Mouse (Mus musculus): ENCODE data around the gene Fam78b.

Gene Fam78b

DNA sequence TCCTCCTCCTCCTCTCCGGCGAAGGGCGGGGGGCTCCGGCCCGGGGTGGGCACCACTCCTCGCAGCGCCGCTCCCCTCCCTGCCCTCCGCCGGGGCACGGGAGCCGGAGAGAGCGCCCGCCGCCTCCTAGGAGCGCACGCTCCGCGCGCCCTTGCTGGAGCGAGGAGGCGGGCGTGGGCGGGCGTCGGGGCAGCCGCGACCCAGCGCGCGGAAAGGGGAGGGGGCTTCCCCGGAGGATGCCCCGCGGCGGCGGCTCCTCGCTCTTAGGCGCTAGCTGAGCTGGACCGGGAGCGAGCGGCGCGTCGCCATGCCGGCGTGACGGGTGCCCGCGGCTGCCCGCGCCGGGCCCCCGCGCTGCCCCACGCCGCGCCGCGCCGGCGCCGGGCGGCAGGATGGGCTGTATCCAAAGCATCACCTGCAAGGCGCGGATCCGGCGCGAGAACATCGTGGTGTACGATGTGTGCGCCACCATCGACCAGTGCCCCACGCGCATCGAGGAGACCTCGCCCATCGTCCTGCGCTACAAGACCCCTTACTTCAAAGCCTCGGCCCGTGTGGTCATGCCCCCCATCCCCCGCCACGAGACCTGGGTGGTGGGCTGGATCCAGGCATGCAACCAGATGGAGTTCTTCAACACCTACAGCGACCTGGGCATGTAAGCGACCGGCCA, at the start of gene Fam78b:
Fam78b (plus strand) TSS at position 244 of the 670 bp plus-strand sequence.
- no peak for DNase-seq (ENCODE audit: low spot score)

DNA sequence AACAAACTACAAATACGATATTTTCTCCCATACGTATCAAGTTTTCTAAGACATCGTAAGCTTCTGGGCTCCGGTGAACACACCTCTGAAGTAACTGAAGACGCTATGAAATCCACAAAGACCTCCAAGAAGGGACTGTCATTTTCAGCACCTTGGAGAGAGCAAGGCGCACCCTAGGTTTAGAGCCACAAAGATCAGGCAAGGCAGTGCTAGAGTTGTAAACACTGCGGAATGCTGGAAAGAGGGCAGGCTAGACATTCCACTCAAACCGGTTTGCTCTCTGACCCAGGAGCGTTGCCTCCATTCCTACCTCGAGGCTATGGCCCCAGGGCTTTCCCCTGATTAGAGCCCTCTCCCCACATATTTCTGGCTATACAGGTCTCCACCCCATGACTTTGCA, 36.7 kb upstream of the Fam78b start:
- DNase-seq (ENCODE audit: low spot score): peak; percentile 32

DNA sequence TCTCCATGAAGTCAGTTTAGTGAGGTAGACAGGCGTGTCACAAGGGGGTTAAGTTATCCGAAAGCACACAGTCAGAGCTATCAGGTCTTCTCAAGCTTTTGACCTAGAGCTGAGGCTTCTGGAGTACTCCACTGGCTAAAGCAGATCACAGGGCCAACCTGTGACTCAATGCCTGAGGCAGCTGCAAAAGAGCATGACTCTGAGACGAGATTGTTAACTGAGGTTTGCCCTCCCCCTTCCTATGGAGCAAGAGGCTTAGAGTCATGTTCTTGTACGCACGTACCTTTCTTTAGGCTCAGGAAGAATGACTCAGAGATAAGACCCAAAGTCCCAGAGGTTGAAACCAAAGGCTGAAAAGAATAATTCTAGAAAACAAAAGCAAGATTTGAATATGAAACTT, 32.9 kb upstream of the Fam78b start:
- no peak for DNase-seq (ENCODE audit: low spot score)

DNA sequence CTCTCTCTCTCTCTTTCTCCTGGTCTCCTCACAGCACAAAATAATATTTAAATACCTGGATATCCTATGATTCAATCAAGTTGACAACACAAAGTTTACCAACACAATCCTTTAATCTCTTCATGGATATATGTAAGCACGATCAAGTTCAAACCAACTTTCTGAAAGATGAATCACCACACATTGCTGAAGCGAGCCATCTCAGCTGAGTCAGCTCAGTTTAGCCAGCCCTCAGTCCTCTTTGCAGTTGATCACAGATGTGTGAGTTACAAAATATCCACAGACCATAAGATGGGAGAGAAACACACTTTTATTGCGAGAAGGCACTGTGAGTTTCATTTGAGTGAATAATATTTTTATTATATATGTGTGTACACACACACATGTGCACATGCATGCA, 27.5 kb upstream of the Fam78b start:
- no peak for DNase-seq (ENCODE audit: low spot score)

DNA sequence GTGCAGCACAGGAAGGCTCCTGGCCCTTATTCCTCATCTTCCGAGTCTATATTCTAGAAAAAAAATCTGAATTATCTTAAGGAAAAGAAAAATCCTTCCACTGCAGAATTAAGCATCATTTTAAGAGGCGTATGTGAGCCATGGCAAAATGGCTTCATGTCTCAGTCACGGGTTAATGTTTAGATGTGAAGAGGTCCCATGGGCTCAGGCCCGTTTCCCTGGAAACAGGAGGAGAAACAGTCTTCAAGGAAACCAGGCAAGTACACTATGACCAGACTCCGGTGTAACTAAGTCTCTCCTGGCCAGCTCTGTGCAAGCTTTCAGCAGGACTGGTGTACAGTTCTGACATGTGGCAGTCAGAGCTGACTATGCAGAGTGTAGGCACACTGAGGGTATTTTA, 22.6 kb upstream of the Fam78b start:
- DNase-seq (ENCODE audit: low spot score): no peak

DNA sequence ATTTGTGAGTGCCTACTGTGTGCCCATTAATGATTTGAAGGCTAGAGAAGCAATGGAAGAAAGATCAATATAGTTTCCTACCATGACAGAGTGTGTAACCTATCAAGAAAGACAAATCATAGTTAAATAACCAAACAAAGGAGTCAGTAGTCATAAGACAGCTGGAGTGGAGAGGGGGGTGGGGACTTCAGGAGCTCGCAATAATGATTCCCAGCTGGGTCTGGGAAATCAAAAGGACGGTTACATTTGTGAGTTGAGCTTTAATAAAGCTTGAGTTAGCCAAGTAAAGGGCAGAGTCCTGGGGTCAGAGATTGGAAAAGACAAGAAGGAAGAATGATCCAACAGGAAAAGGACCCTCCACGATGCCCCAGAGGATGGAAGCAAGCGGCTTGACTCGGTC, 7.0 kb upstream of the Fam78b start:
- DNase-seq (ENCODE audit: low spot score): no peak

DNA sequence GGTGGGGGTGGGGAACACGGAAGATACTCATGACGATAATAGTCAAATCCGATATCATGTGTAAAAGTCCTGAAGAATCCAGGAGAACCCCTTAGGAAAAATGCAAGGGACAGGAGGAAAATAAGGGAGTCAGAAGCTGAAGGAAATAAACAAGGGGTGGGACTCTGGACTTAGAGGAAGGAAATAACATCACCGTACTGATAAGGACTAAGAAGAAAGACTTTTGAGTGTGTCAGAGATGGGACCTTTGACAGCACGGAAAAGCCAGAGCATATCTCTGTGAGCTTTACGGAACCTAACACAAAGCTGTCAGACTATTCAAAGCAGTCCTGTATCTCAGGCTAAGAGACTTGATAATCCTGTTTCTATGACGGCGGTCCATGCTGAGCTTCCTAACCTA, 5.0 kb upstream of the Fam78b start:
- no peak for DNase-seq (ENCODE audit: low spot score)

DNA sequence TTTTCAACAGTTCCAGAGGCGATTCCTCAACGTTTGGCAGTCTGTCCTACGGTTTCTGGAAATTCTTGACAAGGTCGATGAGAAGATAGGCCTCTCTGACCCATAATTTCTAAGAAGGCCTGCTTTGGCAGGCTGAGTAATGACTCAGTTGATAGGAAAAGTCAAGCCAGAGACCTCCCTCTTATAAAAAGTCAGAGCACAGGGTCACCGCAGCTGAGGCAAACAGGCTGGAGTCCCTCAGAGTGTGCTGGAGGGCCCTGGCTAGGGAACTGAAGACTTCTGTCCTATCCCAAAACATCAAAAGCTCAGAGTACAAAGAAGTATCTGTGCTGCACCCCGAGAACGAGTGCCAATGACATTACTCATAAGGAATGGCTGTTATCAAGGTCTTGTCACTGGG, 4.4 kb upstream of the Fam78b start:
- DNase-seq (ENCODE audit: low spot score): no peak

DNA sequence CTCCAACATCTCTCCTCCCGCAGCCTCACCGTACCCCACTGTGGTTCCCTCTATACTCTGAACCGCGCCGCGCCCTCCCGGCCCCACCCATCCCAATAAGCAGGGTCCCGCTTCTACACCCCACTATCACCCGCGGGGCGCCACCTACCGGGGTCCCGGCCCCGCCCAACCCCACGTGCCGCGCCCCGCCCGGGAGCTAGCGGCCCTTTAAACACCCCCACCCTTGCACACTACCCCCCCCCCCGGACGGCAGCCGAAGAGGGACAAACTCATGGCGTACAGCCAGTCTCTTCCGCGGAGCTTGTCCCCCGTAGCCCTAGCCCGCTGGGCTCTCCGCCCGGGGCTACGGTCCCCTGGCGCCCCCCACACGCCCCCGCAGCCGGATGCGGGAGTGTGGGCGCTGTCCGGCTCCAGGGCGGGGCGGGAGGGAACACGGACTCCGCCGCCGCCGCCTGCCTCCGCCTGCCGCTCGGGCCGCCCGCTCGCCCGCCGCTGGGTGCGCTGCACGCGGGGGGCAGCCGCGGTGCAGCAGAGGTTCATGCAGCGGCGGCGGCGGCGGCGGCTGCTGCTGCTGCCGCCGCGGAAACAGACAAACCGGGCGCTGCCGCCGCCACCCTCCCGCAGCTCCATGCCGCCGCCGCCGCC, 566 bp upstream of the Fam78b start:
- DNase-seq (ENCODE audit: low spot score): peak; percentile 73

DNA sequence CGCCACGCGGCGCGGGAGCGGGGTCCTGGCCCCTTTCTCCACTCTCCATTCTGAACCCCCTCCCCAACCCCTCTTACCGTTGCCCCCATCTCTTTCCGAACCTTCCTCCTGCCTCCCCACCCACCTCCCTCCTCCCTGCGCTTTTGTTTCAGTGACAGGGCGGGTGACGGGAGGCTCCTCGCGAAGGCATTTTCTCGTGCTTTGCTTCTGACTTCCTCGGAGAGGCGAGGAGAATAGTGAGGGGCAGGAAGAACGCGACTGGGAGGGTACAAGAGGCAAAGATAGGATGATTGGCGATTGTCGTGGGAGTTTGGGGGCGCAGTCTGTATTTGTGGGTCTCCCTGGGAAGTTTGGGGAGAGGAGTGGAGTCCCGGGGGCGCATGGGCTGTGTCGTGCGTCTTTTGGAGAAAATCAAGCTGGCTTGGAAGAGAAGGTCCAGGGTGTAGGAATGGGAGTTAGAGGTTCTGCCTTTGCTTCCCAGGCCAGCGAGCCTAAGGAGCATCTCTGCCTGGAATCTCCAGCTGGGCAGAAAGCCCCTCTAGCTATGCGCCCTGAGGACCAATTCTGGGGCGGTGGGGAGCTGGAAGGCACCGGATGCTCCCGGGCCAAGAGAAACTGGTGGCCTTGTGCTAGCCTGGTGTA, 748 bp downstream of the Fam78b start:
- DNase-seq (ENCODE audit: low spot score): no peak

DNA sequence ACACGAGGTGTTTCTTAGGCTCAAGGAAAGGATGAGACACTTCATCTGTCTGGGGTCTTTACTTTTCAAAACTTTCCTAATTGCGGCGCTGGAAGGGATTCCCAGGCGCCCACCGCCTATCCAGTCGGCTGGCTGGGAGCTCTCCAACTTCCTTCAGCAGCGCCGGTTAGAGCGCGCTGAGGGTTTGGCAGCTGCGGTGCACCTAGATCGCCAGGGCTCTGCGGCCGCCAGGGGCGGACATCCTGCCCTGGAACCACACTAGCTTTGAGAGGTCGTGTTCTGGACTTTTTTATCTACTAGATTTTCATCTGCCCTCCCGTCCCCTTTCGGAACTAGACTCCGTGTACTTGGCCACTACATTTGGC, 1.3 kb downstream of the Fam78b start:
- peak; percentile 45 for DNase-seq (ENCODE audit: low spot score)

DNA sequence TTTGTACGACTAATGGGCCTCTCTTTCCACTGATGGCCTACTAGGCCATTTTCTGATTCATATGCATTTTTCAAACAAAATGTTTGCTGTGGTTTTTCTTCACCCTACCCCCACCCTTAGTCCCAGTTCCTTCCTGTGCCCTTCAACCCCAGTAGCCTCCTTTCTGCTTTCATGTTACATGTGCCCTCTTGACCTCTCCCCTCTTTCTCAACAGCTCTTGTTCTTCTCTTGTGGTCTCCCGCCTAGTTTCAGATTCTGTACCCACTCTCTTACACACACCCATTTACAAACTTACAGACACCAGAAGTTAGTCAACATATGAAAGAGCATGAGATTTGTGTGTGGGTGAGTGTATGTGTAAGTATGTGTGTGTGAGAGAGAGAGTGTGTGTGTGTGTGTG, 3.4 kb downstream of the Fam78b start:
- DNase-seq (ENCODE audit: low spot score): no peak

DNA sequence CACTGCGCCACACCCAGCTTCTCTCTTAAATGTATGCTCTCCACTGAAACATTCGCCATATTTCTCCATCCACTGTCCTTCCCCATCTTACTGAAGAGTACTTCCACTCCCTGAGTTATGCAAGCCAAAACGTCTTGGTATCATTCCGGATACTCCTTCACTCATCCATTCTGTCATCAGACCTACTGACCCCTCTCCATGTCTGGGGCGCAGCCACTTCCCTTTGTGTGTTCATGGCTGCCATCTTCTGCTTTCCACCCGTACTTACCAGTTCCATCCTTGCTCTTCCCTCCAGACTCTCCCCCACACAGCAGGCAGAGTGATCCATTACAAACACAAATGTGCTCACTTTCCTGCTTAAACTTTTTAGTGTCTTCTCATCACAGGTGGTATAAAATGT, 6.1 kb downstream of the Fam78b start:
- no peak for DNase-seq (ENCODE audit: low spot score)

DNA sequence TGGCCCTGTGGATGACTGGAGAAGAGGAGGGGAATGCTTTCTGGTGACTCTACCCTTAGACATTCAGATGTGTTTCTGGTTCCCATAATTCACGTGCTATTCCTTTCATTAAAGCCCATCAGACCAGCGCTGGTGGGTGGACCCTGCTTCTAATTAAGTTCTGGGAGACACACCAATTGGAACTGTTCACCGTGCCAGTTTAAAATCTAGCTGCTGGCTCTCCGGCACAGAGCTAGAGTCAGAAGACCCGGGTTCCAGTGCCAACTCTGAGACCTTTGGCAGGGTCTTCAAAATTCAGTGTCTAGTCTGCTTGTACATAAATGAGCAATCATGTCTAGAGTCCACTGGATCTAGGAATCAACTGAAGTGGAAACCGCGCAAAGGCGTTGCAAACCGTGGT, 9.0 kb downstream of the Fam78b start:
- DNase-seq (ENCODE audit: low spot score): no peak

DNA sequence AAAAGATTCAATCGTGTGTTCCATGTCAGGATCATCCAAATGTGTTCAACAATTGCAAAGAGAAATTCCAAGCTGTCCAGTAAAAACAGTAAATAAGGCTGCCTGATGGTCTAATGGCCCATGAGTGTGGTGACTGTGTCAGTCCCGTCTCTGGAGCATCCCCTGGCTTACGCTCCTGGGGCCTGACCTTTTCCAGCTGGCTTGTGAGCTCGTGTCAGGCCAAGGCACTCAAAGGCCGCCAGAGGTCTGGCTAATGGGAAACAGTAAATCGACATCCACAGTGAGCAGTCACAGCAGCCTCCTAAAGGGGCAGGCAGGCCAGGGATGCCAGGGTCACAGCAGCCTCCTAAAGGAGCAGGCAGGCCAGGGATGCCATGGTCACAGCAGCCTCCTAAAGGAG, 10.1 kb downstream of the Fam78b start:
- DNase-seq (ENCODE audit: low spot score): no peak

DNA sequence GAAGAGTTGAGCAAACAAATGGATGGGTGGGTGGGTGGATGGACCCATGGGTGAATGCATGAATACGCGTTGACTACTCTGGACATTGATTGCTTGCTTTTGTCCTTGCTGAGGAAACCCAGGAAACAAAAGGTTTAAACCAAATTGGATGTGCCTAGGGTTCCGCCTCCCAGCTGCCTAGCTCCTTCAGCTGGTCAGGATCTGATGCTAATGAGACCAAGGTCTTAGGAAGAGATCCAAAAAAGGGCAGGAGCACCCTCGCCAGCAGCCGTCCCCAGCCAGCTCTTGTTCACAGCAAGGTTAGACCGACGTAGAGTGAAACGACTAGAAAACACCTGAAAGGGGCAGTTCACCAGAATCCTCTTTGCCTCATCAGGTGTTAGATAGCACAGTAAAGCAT, 11.4 kb downstream of the Fam78b start:
- DNase-seq (ENCODE audit: low spot score): no peak

DNA sequence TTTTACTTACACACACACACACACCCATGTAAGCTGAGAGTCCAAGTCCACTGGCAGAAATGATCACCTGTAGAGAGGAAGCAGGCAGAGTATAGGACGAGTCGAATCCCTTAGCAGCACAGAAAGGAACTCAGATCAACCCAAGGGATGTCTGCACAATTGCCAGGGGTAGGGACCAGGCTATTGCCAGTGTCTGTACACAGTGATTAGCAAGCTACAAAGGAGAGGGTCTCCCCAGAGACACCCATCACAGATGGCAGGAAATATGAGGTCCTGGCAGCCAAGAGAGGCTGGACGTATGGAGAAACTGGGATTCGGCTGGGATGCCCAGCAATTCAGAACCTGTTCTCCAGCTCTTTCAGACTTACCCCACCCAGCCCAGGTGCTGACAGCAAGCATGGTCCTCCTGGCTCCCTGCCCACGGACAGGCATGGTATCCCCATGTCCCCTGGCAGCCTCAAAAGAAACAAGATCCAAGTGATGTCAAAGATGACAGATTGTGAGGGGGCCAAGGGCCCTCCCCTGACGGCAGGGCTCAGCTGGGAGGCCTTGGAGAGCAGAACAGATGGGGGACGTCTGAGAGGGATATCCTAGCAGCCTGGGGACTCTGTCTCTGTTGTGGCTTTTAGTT, 12.1 kb downstream of the Fam78b start:
- no peak for DNase-seq (ENCODE audit: low spot score)

DNA sequence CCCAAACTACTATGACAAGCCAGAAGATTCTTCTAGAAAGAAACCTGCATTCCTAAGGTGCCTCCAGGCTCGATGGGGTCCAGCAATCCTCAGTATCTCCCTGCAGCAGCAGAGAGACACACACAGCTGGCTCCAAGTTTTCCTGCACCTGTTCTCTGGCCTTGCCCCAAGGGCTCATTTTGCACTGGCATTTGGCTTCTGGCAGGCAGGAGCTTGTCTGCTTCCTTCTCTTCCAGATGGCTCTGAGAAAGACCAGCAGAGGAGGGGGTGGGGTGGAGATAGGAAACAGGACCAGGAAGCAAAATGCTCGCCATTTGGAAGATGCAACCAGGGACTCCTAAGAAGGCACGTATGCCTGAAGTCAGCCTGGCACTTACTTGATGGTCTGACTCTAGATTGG, 15.1 kb downstream of the Fam78b start:
- no peak for DNase-seq (ENCODE audit: low spot score)

DNA sequence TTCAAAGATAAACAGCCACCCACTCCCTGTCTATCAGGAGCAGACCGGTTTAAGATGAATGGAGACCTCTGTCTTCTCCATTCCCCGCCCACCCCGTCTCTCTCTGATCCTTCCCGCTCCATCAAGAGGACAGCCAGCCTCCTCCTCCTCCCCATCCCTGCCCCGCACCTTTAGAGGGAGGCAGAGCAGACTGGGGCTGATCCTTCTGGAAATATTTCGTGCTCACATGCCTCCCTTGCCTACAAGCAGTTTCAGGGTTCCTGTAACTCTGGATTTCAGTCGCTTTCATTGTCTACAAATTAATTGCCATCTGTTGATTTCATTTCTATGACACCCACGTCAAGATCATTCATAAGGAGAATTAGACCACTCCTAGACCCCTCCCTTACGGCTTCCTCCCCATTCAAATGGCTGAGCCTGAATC, 20.8 kb downstream of the Fam78b start:
- DNase-seq (ENCODE audit: low spot score): no peak

DNA sequence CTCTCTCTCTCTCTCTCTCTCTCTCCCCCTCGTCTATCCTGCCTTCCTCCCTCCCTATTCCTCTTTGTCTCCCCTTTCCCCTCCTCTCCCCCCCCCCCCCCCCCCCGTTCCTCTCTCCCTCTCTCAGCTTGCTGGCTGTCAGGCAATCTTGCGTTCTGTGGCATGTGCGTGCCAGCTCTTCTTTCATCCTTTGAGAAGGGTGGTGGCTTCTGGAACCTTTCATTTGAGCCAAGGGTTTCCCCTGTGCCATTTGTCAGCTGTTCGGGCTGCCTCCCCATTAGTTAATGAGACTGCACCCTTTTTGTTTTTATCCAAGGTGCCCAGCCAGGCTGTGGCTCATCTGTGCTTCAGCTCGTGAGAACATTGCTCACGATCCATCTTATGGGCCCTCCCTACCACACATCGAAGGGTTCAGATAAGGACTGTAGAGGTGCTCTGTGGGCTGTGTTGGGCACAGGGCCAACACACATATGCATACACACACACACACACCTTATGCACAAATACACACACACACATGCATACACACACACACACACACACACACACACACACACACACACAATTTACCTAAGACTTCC, 21.4 kb downstream of the Fam78b start:
- no peak for DNase-seq (ENCODE audit: low spot score)

DNA sequence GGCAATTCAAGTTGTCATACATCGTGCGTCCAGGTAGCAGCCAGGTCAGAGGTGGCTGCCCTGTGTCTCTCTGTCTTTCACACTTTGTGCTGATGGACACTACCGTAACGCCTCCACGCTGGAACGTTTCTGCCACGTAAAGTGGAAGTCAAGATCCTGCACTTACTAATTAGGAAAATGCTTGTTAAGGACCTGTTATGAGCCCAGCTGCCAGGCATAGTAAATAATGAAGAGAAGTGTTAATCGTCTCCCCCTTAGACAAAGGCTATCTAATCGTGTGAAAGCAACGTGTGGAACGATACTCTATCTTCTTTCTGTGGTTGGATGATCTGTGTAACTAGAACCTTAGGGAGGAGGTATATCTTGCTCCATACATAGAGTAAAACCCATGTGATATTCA, 22.6 kb downstream of the Fam78b start:
- no peak for DNase-seq (ENCODE audit: low spot score)

DNA sequence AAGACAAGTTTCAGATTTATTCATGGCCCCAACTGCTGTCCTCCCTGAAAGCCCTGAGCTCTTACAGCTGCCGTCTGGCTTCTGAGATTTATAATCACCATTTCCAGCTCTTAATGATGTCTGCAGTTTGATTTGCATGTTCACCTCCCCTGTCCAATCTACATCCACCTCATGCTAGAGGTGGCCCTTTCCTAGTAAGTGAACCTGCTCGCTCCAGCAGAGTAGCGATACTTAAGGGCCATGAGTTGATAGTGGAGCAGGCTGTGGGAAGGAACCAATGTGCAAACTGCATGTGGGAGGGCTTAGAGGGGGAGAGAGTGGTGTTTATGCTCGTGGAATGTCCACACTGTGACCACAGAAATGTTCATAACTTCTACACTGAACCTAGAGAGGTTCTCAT, 23.7 kb downstream of the Fam78b start:
- no peak for DNase-seq (ENCODE audit: low spot score)
